Mouse (Mus musculus): ENCODE measurements around the gene Siah1a. TPM values are rescaled to one million over a fixed set of nuclear protein-coding genes. Genes with fewer than 3 reads are reported as not detected.

The Siah1a gene
- polyA plus RNA-seq, 1 experiment from 2014 or later: 43.3 TPM

DNA sequence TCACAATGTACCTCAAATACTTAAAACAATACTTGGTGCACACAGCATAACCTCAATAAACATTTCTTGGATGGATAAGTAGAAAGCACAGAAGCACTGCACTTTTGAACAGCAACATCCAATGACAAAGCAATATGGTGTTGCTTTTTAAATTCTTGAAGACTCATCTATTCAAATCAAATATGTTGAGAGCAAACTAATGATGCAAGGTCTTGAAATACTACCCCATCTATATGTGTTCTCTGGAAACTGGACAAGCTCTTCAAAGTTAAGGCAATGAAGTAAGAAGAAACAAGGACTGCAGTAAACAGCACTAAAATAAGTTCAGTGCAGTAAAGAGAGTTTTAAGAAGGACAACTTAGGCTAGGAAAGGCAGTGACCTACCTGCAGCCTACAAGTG lies 4.8 kb downstream of the Siah1a start:
- H3K4me1 ChIP-seq (ENCODE audit: insufficient read depth, low read depth, low read length): peaks cover 10% of the 10 kb centered on the region
- ATAC-seq (no peak), DNase-seq (ENCODE audit: low spot score) (no peak)
- no peak overlapping the region for H3K27ac ChIP-seq (ENCODE audit: low read length)
- H3K27me3 ChIP-seq (replicated peaks; ENCODE audit: insufficient read depth, low read length): no peaks in the 10 kb centered on the region
- no peaks in the 10 kb centered on the region for H3K36me3 ChIP-seq (ENCODE audit: insufficient read depth, low read length)
- TF ChIP-seq EP300 (IDR thresholded peaks at IDR 0.05) (no peak), CTCF (IDR thresholded peaks at IDR 0.05) (no peak)
- no peak overlapping the region for H3K4me2 ChIP-seq (replicated peaks; ENCODE audit: low read depth, low read length)
- H3K4me3 ChIP-seq (ENCODE audit: low read depth, low read length): no peak overlapping the region
- H3K9me3 ChIP-seq (ENCODE audit: low read length): no peaks in the 10 kb centered on the region
- no peak overlapping the region for H3K9ac ChIP-seq (replicated peaks; ENCODE audit: low read depth)

DNA sequence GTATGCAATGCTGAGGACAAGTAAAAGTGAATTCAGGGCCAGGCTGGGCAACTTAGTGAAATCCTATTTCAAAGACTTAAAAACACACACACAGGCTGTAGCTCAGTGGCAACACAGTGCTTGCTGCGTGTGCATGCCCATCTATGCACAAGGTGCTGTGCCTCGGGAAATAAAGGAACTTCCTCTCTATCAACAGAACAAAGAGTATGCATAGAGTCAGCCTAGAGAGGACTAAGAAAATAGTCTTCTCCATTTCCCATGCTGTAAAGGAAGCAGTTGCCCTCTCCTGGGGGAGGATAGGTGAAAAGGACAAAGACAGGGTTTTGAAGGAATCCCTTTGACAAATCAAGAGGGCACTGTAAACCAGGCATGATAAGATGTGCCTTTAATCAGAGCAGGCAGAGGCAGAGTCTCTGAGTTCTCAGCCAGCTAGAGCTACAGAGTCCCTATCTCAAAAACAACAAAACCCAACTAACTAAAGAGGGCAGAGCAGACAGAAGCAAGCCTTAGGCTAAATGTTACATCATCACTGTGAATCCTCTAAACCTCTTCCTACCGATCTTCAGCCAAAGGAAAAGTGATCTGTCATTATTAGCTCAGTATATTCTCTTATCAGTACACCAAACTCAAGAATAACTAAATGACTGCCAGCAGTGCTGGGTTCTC lies 10.2 kb downstream of the Siah1a start:
- Histone ChIP-seq H3K4me2 (replicated peaks; ENCODE audit: low read depth, low read length) (no peak overlapping the region), H3K4me1 (ENCODE audit: insufficient read depth, low read depth, low read length) (peaks cover 19% of the 10 kb centered on the region), H3K27me3 (replicated peaks; ENCODE audit: insufficient read depth, low read length) (no peaks in the 10 kb centered on the region), H3K9ac (replicated peaks; ENCODE audit: low read depth) (no peak overlapping the region), H3K9me3 (ENCODE audit: low read length) (no peaks in the 10 kb centered on the region), H3K36me3 (ENCODE audit: insufficient read depth, low read length) (no peaks in the 10 kb centered on the region), H3K4me3 (ENCODE audit: low read depth, low read length) (no peak overlapping the region), H3K27ac (ENCODE audit: low read length) (no peak overlapping the region)
- ATAC-seq (no peak), DNase-seq (ENCODE audit: low spot score) (no peak)
- 17% methylated on average over 3 of the region's 3 CpGs for WGBS
- TF ChIP-seq CTCF (IDR thresholded peaks at IDR 0.05) (no peak), EP300 (IDR thresholded peaks at IDR 0.05) (no peak)

DNA sequence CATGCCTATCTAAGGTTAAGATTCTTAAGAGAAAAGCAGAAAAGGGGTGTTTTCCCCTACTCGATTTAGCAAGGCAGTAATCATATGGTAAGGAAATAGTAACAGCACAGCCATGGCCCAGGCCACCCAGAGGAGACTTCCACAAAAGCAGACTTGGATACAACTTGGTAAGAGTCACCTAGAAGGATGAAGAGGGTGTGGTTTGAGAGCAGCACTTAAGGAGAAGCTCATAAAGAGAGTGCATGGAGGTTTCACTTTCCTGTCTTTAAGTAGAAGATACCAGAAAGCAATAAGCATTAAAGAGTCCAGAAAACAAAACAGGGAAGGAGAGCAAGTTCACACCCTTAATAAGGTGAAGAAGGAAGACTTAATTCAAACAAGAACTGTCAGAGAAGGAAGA lies 10.8 kb downstream of the Siah1a start:
- WGBS: 66% methylated on average over 1 of the region's 1 CpGs
- H3K36me3 ChIP-seq (ENCODE audit: insufficient read depth, low read length): no peaks in the 10 kb centered on the region
- H3K27me3 ChIP-seq (replicated peaks; ENCODE audit: insufficient read depth, low read length): no peaks in the 10 kb centered on the region
- no peak overlapping the region for H3K27ac ChIP-seq (ENCODE audit: low read length)
- no peaks in the 10 kb centered on the region for H3K9me3 ChIP-seq (ENCODE audit: low read length)
- no peak for DNase-seq (ENCODE audit: low spot score)
- no peak overlapping the region for H3K4me2 ChIP-seq (replicated peaks; ENCODE audit: low read depth, low read length)
- H3K4me1 ChIP-seq (ENCODE audit: insufficient read depth, low read depth, low read length): peaks cover 22% of the 10 kb centered on the region
- H3K9ac ChIP-seq (replicated peaks; ENCODE audit: low read depth): no peak overlapping the region
- H3K4me3 ChIP-seq (ENCODE audit: low read depth, low read length): no peak overlapping the region
- no peak for ATAC-seq
- TF ChIP-seq EP300 (IDR thresholded peaks at IDR 0.05) (no peak), CTCF (IDR thresholded peaks at IDR 0.05) (no peak)

DNA sequence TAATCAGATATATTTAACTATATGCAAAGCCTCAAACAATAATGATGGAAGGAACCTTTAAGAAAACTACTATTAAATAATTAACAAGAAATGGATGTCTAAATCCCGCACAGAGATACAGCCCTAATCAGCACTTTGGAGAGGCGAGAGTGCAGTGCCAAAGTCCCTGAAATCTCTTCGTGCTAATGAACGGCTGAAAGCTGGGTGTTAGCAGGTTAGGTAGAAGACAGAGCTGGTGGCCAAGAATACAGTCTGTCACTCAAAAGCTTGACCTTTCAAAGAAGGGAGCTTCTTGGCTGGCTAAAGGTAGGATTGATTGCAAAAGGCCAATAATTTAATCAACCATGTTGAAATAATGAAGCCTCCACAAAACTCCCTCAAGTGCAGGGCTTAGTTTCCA lies 11.6 kb downstream of the Siah1a start:
- peaks cover 22% of the 10 kb centered on the region for H3K4me1 ChIP-seq (ENCODE audit: insufficient read depth, low read depth, low read length)
- TF ChIP-seq EP300 (IDR thresholded peaks at IDR 0.05) (no peak), CTCF (IDR thresholded peaks at IDR 0.05) (no peak)
- WGBS: 72% methylated on average over 4 of the region's 4 CpGs

DNA sequence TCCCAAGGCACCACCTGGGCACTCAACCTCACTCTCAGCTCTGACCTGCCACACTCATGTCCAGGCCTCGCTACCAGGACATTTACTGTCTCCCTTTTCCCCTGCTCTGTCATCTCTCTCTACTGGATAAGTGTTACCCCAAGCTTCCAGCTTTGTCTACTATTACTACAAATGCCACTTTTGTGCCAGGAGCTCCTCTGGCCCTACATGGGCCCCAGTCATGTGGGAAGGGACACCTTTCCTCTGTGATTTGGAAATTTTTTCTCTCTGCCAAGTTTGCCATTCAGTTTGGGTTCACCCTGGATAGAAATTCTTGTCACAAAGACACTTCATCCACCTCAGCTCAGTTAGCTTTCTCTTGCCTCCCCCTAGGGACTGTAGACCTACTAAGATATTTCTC lies 14.9 kb downstream of the Siah1a start:
- 61% methylated on average over 1 of the region's 1 CpGs for WGBS
- H3K4me3 ChIP-seq (ENCODE audit: low read depth, low read length): no peak overlapping the region
- H3K27ac ChIP-seq (ENCODE audit: low read length): peak overlapping the region; percentile 44; the same call in 1 of the 2 replicates
- H3K4me1 ChIP-seq (ENCODE audit: insufficient read depth, low read depth, low read length): peaks cover 25% of the 10 kb centered on the region
- no peak overlapping the region for H3K4me2 ChIP-seq (replicated peaks; ENCODE audit: low read depth, low read length)
- no peaks in the 10 kb centered on the region for H3K9me3 ChIP-seq (ENCODE audit: low read length)
- H3K9ac ChIP-seq (replicated peaks; ENCODE audit: low read depth): no peak overlapping the region
- no peaks in the 10 kb centered on the region for H3K36me3 ChIP-seq (ENCODE audit: insufficient read depth, low read length)
- no peak for ATAC-seq
- no peak for DNase-seq (ENCODE audit: low spot score)
- TF ChIP-seq CTCF (IDR thresholded peaks at IDR 0.05): no peak
- TF ChIP-seq EP300 (IDR thresholded peaks at IDR 0.05): no peak
- no peaks in the 10 kb centered on the region for H3K27me3 ChIP-seq (replicated peaks; ENCODE audit: insufficient read depth, low read length)

More for the DNA sequence above, 11.6 kb downstream of the Siah1a start:
- Histone ChIP-seq H3K36me3 (ENCODE audit: insufficient read depth, low read length) (no peaks in the 10 kb centered on the region), H3K4me2 (replicated peaks; ENCODE audit: low read depth, low read length) (no peak overlapping the region), H3K27me3 (replicated peaks; ENCODE audit: insufficient read depth, low read length) (no peaks in the 10 kb centered on the region), H3K27ac (ENCODE audit: low read length) (no peak overlapping the region), H3K9ac (replicated peaks; ENCODE audit: low read depth) (no peak overlapping the region), H3K9me3 (ENCODE audit: low read length) (no peaks in the 10 kb centered on the region), H3K4me3 (ENCODE audit: low read depth, low read length) (no peak overlapping the region)
- DNase-seq (ENCODE audit: low spot score): no peak
- no peak for ATAC-seq

DNA sequence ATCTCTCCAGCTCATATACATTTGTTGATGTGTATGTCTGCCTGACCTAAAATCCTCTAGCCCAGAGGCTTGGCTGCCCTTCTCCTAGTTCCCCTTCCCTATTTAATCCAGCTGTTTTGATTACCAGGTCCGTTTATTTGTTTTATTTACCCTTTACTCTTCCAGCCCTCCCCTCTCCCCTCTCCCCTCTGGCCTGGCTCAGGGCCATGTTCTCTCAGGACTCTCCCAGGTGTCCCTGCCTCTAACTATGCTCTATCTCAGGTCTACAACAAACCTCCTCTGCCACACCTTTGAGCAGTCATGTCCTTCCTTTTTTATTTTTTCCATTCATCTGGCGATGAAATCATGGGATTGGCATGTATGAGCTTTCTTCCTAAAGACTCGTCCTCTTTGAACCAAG lies 15.4 kb downstream of the Siah1a start:
- TF ChIP-seq CTCF (IDR thresholded peaks at IDR 0.05) (no peak), EP300 (IDR thresholded peaks at IDR 0.05) (no peak)
- H3K9me3 ChIP-seq (ENCODE audit: low read length): no peaks in the 10 kb centered on the region
- no peaks in the 10 kb centered on the region for H3K36me3 ChIP-seq (ENCODE audit: insufficient read depth, low read length)
- 21% methylated on average over 3 of the region's 3 CpGs for WGBS
- no peak for ATAC-seq
- H3K4me2 ChIP-seq (replicated peaks; ENCODE audit: low read depth, low read length): no peak overlapping the region
- no peak overlapping the region for H3K4me3 ChIP-seq (ENCODE audit: low read depth, low read length)
- no peak overlapping the region for H3K9ac ChIP-seq (replicated peaks; ENCODE audit: low read depth)
- H3K27me3 ChIP-seq (replicated peaks; ENCODE audit: insufficient read depth, low read length): no peaks in the 10 kb centered on the region
- no peak overlapping the region for H3K27ac ChIP-seq (ENCODE audit: low read length)
- H3K4me1 ChIP-seq (ENCODE audit: insufficient read depth, low read depth, low read length): peaks cover 22% of the 10 kb centered on the region
- no peak for DNase-seq (ENCODE audit: low spot score)
